Mouse (Mus musculus) stomach, postnatal 0 days (tissue): ENCODE results near the gene Agk. TPM values are rescaled to one million over a fixed set of nuclear protein-coding genes. Genes with fewer than 3 reads are reported as not detected.

Source experiments
- ATAC-seq: fragments of 200-750 bp; cut with Nextera tagmentation; 2 replicates; pipeline ENCODE4 v1.8.0; 2017; ENCODE audit not compliant: low FRiP score, low TSS enrichment
- DNase-seq: peaks from one replicate; pipeline ENCODE4 v3.0.0-alpha.2; 2016; ENCODE audit warnings: low spot score
- H3K27ac ChIP-seq: fragments of 300-500 bp; sonication (generic); replicated peaks from 2 replicates; pipeline ENCODE4 v1.5.1; 2014; ENCODE audit warnings: mild to moderate bottlenecking, control low read depth
- H3K27me3 ChIP-seq: fragments of 300-500 bp; sonication (generic); 2 replicates; pipeline ENCODE4 v1.6.1; 2014; ENCODE audit warnings: low read length; ENCODE audit not compliant: control insufficient read depth, insufficient read depth
- H3K36me3 ChIP-seq: fragments of 300-500 bp; sonication (generic); 2 replicates; pipeline ENCODE4 v1.6.1; 2014; ENCODE audit warnings: low read length, mixed read lengths; ENCODE audit not compliant: control insufficient read depth, insufficient read depth
- H3K4me1 ChIP-seq: fragments of 300-500 bp; sonication (generic); replicated peaks from 2 replicates; pipeline ENCODE4 v1.6.1; 2014; ENCODE audit warnings: antibody characterized with exemption; ENCODE audit not compliant: control insufficient read depth, insufficient read depth
- H3K4me2 ChIP-seq: fragments of 300-500 bp; sonication (generic); replicated peaks from 2 replicates; pipeline ENCODE4 v1.6.1; 2014; ENCODE audit warnings: low read depth, mild to moderate bottlenecking, control low read depth, moderate library complexity
- H3K4me3 ChIP-seq: fragments of 300-500 bp; sonication (generic); 2 replicates; pipeline ENCODE4 v1.5.1; 2014; ENCODE audit warnings: low read depth, low read length, control low read depth
- H3K9ac ChIP-seq: fragments of 300-500 bp; sonication (generic); 2 replicates; pipeline ENCODE4 v1.6.1; 2014; ENCODE audit warnings: mild to moderate bottlenecking, low read length, control low read depth, mixed read lengths
- H3K9me3 ChIP-seq: fragments of 300-500 bp; sonication (generic); 2 replicates; pipeline ENCODE4 v1.6.1; 2016; ENCODE audit warnings: low read length; ENCODE audit not compliant: control insufficient read depth
- CTCF ChIP-seq: IDR thresholded peaks from 2 replicates; pipeline ENCODE4 v1.5.1; 2016; ENCODE audit warnings: antibody characterized with exemption, low read depth, mild to moderate bottlenecking, moderate library complexity
- EP300 ChIP-seq: optimal IDR thresholded peaks from 2 replicates; pipeline ENCODE3; 2016; ENCODE audit warnings: antibody characterized with exemption
- WGBS: fragments of 180-500 bp; shearing (Covaris S2); extraction: QIAGEN DNeasy Blood & Tissue Kit; methylation state at CpG from one replicate; pipeline ENCODE4 v1.1.7; 2014; 5-methylcytosine and 5-hydroxymethylcytosine counted together
- polyA plus RNA-seq: library from polyadenylated mRNA; unstranded; fragments of >200 nt; fragmentation: Nextera tagmentation; extraction: Ambion mirVana; gene quantifications from 2 replicates; pipeline ENCODE4 v1.2.1, GENCODE M21; 2015

The Agk gene
- 15.7 and 17.1 TPM in 2 replicates for polyA plus RNA-seq

- peak within 1 kb of the TSS; percentile 80 for H3K4me3 ChIP-seq
- H3K9ac ChIP-seq = peak within 1 kb of the TSS; percentile 83
- ATAC-seq (peak; percentile 98), DNase-seq (peak; percentile 83)
- no peaks in the 10 kb centered on the region for H3K36me3 ChIP-seq
- WGBS = 2% methylated on average over 50 of the region's 52 CpGs
- H3K27ac ChIP-seq = peak within 1 kb of the TSS; percentile 89
- H3K4me2 ChIP-seq = peak within 1 kb of the TSS; percentile 53
- H3K27me3 ChIP-seq = no peaks in the 10 kb centered on the region
- H3K4me1 ChIP-seq = 0 out of 2 replicates have a peak, but pooled peaks cover 4% of the 10 kb centered on the region
- no peak for TF ChIP-seq EP300
- peak; percentile 10; the same call in 1 of the 2 replicates for TF ChIP-seq CTCF
- H3K9me3 ChIP-seq = no peaks in the 10 kb centered on the region
These were observed at the start of gene Agk for GRCm38 (mm10) chr6:40324897-40325841. Agk (plus strand) TSS chr6:40325172.

GRCm38 (mm10) chr6:40300707-40301106 lies 24.3 kb upstream of the Agk start:
- Histone ChIP-seq H3K4me2 (no peak overlapping the region), H3K9me3 (no peaks in the 10 kb centered on the region), H3K9ac (no peak overlapping the region), H3K36me3 (no peaks in the 10 kb centered on the region), H3K4me3 (no peak overlapping the region), H3K4me1 (no peaks in the 10 kb centered on the region), H3K27ac (no peak overlapping the region), H3K27me3 (no peaks in the 10 kb centered on the region)
- TF ChIP-seq EP300 = no peak
- DNase-seq = no peak
- no peak for ATAC-seq
- 68% methylated on average over 5 of the region's 5 CpGs for WGBS

- Histone ChIP-seq H3K27me3 (no peaks in the 10 kb centered on the region), H3K9me3 (no peaks in the 10 kb centered on the region), H3K27ac (no peak overlapping the region), H3K4me3 (no peak overlapping the region), H3K4me1 (no peaks in the 10 kb centered on the region), H3K36me3 (no peaks in the 10 kb centered on the region), H3K4me2 (no peak overlapping the region), H3K9ac (no peak overlapping the region)
- TF ChIP-seq EP300 (no peak), CTCF (peak; percentile 82)
- no peak for ATAC-seq
- DNase-seq = peak; percentile 41
- 14% methylated on average over 6 of the region's 6 CpGs for WGBS
These were observed 21.6 kb upstream of the Agk start for GRCm38 (mm10) chr6:40303379-40303778.

DNA sequence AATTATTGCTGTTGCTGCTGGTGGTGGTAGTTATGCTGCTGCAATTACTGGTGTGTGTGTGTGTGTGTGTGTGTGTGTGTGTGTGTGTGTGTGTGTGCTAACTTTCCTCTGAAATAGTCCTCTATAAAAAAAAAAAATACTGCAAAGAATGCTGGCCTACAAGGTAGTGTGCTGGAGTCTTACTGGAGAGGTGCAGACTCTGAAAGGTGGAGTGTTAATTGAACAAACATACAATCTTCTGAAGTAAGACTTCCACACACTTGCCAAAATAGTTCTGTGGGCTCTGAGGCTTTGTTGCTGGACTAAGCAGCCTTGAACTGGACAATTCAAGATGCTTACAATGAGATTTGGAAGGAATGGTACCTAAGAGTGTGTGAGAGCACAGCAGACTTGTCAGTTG lies 20.0 kb upstream of the Agk start:
- no peaks in the 10 kb centered on the region for H3K9me3 ChIP-seq
- no peak for ATAC-seq
- H3K36me3 ChIP-seq = no peaks in the 10 kb centered on the region
- no peak overlapping the region for H3K4me3 ChIP-seq
- TF ChIP-seq CTCF (no peak), EP300 (no peak)
- H3K9ac ChIP-seq = no peak overlapping the region
- no peaks in the 10 kb centered on the region for H3K27me3 ChIP-seq
- no peak for DNase-seq
- H3K4me1 ChIP-seq = no peaks in the 10 kb centered on the region
- no peak overlapping the region for H3K4me2 ChIP-seq
- no peak overlapping the region for H3K27ac ChIP-seq

GRCm38 (mm10) chr6:40326341-40326740 lies 1.4 kb downstream of the Agk start:
- Histone ChIP-seq H3K9me3 (no peaks in the 10 kb centered on the region), H3K4me2 (0 out of 2 replicates have a peak overlapping the region, but pooled peaks have one; percentile 53), H3K9ac (no peak overlapping the region), H3K27ac (no peak overlapping the region), H3K4me1 (0 out of 2 replicates have a peak, but pooled peaks cover 4% of the 10 kb centered on the region), H3K36me3 (no peaks in the 10 kb centered on the region), H3K27me3 (no peaks in the 10 kb centered on the region), H3K4me3 (0 out of 2 replicates have a peak overlapping the region, but pooled peaks have one; percentile 80)
- no peak for DNase-seq
- WGBS = 71% methylated on average over 8 of the region's 8 CpGs
- TF ChIP-seq EP300 = no peak
- TF ChIP-seq CTCF = no peak
- no peak for ATAC-seq

DNA sequence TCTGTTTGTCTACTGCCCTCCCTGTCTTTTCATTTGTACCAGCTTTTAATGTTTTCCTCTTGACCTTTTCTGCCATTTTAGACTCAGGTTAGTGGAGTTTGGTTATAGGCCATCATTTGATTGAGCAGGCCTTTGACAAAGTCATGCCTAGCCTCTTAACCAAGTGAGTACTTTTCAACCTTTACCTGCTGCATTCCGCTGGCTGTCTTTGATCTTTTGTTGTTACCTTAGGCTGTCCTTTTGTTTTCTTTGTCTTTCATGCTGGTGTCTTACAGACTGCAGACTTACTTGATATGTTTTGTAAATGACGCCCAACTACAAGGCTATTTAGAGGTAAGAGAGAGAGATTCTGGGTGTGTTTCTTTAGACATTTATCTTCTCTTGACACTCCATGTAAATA lies 8.5 kb downstream of the Agk start:
- H3K9me3 ChIP-seq = no peaks in the 10 kb centered on the region
- 25% methylated on average over 2 of the region's 2 CpGs for WGBS
- no peak for ATAC-seq
- H3K36me3 ChIP-seq = peaks cover 6% of the 10 kb centered on the region
- no peak for TF ChIP-seq EP300
- no peak for TF ChIP-seq CTCF
- no peak overlapping the region for H3K9ac ChIP-seq
- H3K27ac ChIP-seq = no peak overlapping the region
- H3K4me1 ChIP-seq = no peaks in the 10 kb centered on the region
- no peak overlapping the region for H3K4me3 ChIP-seq
- DNase-seq = no peak
- no peak overlapping the region for H3K4me2 ChIP-seq
- H3K27me3 ChIP-seq = no peaks in the 10 kb centered on the region
